Mouse (Mus musculus) forebrain, postnatal 0 days (tissue): ENCODE data around the gene Akap2. TPM values are rescaled to one million over a fixed set of nuclear protein-coding genes. Genes with fewer than 3 reads are reported as not detected.

Source experiments
- ATAC-seq: fragments of 200-750 bp; cut with Nextera tagmentation; 2 replicates; pipeline ENCODE4 v1.8.0; 2017; ENCODE audit warnings: mild to moderate bottlenecking, moderate library complexity
- DNase-seq: peaks from one replicate; pipeline ENCODE4 v3.0.0-alpha.2; 2015
- H3K27ac ChIP-seq: fragments of 300-500 bp; sonication (generic); 2 replicates; pipeline ENCODE4 v1.5.1; 2014; ENCODE audit warnings: low read depth, mild to moderate bottlenecking, antibody characterized with exemption, low read length, moderate library complexity, mixed read lengths
- H3K27me3 ChIP-seq: fragments of 300-500 bp; sonication (generic); 2 replicates; pipeline ENCODE4 v1.6.1; 2014; ENCODE audit warnings: mild to moderate bottlenecking, low read length, mixed read lengths; ENCODE audit not compliant: insufficient read depth
- H3K36me3 ChIP-seq: fragments of 300-500 bp; sonication (generic); 2 replicates; pipeline ENCODE4 v1.6.1; 2014; ENCODE audit warnings: mild to moderate bottlenecking, moderate library complexity; ENCODE audit not compliant: insufficient read depth
- H3K4me1 ChIP-seq: fragments of 300-500 bp; sonication (generic); 2 replicates; pipeline ENCODE4 v1.6.1; 2014; ENCODE audit warnings: antibody characterized with exemption; ENCODE audit not compliant: insufficient read depth
- H3K4me2 ChIP-seq: fragments of 300-500 bp; sonication (generic); 2 replicates; pipeline ENCODE4 v1.6.1; 2014; ENCODE audit warnings: low read depth, mild to moderate bottlenecking, moderate library complexity
- H3K4me3 ChIP-seq: fragments of 300-500 bp; sonication (generic); 2 replicates; pipeline ENCODE4 v1.5.1; 2014; ENCODE audit warnings: low read depth, low read length, mixed read lengths
- H3K9ac ChIP-seq: fragments of 300-500 bp; sonication (generic); 2 replicates; pipeline ENCODE4 v1.6.1; 2014; ENCODE audit warnings: mild to moderate bottlenecking
- H3K9me3 ChIP-seq: fragments of 300-500 bp; sonication (generic); 2 replicates; pipeline ENCODE4 v1.6.1; 2016; ENCODE audit warnings: low read length
- CTCF ChIP-seq: sonication (generic); IDR thresholded peaks from 2 replicates; pipeline ENCODE4 v1.5.1; 2016; ENCODE audit warnings: antibody characterized with exemption, control low read depth, low read depth
- WGBS: fragments of 180-500 bp; shearing (Covaris S2); extraction: QIAGEN DNeasy Blood & Tissue Kit; methylation state at CpG from one replicate; pipeline ENCODE4 v1.1.7; 2014; 5-methylcytosine and 5-hydroxymethylcytosine counted together
- polyA plus RNA-seq: library from polyadenylated mRNA; unstranded; fragments of >200 nt; fragmentation: Nextera tagmentation; extraction: Ambion mirVana; gene quantifications from 2 replicates; pipeline ENCODE4 v1.2.1, GENCODE M21; 2015
- total RNA-seq: library from RNA; depleted of rRNA; stranded (reverse); fragments of >200 nt; gene quantifications from 2 replicates; pipeline ENCODE4 v1.2.3, GENCODE M21; 2014

Gene Akap2
- total and polyA plus RNA-seq, 2 experiments from 2014 or later, result 7.0 to 15.0 TPM

- no peak overlapping the region for H3K4me2 ChIP-seq
- 86% methylated on average over 4 of the region's 4 CpGs for WGBS
- H3K27ac ChIP-seq, result no peak overlapping the region
- DNase-seq (no peak), ATAC-seq (no peak)
- H3K27me3 ChIP-seq, result no peaks in the 10 kb centered on the region
- no peaks in the 10 kb centered on the region for H3K4me1 ChIP-seq
- no peak for TF ChIP-seq CTCF
- H3K9me3 ChIP-seq, result no peaks in the 10 kb centered on the region
- H3K36me3 ChIP-seq, result no peaks in the 10 kb centered on the region
- no peak overlapping the region for H3K9ac ChIP-seq
- no peak overlapping the region for H3K4me3 ChIP-seq
These were observed 92.0 kb downstream of the Akap2 start for GRCm38 (mm10) chr4:57809449-57809848.

GRCm38 (mm10) chr4:57812075-57812474 lies 94.6 kb downstream of the Akap2 start:
- no peaks in the 10 kb centered on the region for H3K36me3 ChIP-seq
- no peak for TF ChIP-seq CTCF
- no peak overlapping the region for H3K9ac ChIP-seq
- H3K4me3 ChIP-seq, result no peak overlapping the region
- ATAC-seq, result no peak
- H3K27me3 ChIP-seq, result no peaks in the 10 kb centered on the region
- H3K4me1 ChIP-seq, result no peaks in the 10 kb centered on the region
- H3K4me2 ChIP-seq, result no peak overlapping the region
- H3K9me3 ChIP-seq, result no peaks in the 10 kb centered on the region
- no peak for DNase-seq
- WGBS, result 81% methylated on average over 1 of the region's 1 CpGs
- H3K27ac ChIP-seq, result no peak overlapping the region

GRCm38 (mm10) chr4:57812916-57813575 lies 95.6 kb downstream of the Akap2 start:
- no peaks in the 10 kb centered on the region for H3K36me3 ChIP-seq
- no peaks in the 10 kb centered on the region for H3K4me1 ChIP-seq
- no peak for TF ChIP-seq CTCF
- no peak for ATAC-seq
- peak; percentile 14 for DNase-seq
- no peak overlapping the region for H3K4me2 ChIP-seq
- H3K9ac ChIP-seq, result no peak overlapping the region
- H3K27ac ChIP-seq, result no peak overlapping the region
- no peaks in the 10 kb centered on the region for H3K9me3 ChIP-seq
- no peaks in the 10 kb centered on the region for H3K27me3 ChIP-seq
- 51% methylated on average over 7 of the region's 7 CpGs for WGBS
- H3K4me3 ChIP-seq, result no peak overlapping the region

GRCm38 (mm10) chr4:57813576-57813945 lies 96.1 kb downstream of the Akap2 start:
- Histone ChIP-seq H3K27ac (no peak overlapping the region), H3K4me1 (no peaks in the 10 kb centered on the region), H3K27me3 (no peaks in the 10 kb centered on the region), H3K9me3 (no peaks in the 10 kb centered on the region), H3K9ac (no peak overlapping the region), H3K36me3 (no peaks in the 10 kb centered on the region), H3K4me2 (no peak overlapping the region), H3K4me3 (no peak overlapping the region)
- TF ChIP-seq CTCF, result no peak
- DNase-seq (no peak), ATAC-seq (no peak)
- 88% methylated on average over 4 of the region's 4 CpGs for WGBS

GRCm38 (mm10) chr4:57815355-57815754 lies 97.9 kb downstream of the Akap2 start:
- WGBS, result 87% methylated on average over 2 of the region's 2 CpGs
- H3K4me2 ChIP-seq, result no peak overlapping the region
- no peaks in the 10 kb centered on the region for H3K36me3 ChIP-seq
- no peaks in the 10 kb centered on the region for H3K9me3 ChIP-seq
- TF ChIP-seq CTCF, result no peak
- no peak overlapping the region for H3K9ac ChIP-seq
- ATAC-seq (no peak), DNase-seq (no peak)
- no peaks in the 10 kb centered on the region for H3K27me3 ChIP-seq
- H3K4me1 ChIP-seq, result no peaks in the 10 kb centered on the region
- H3K27ac ChIP-seq, result no peak overlapping the region
- H3K4me3 ChIP-seq, result no peak overlapping the region

GRCm38 (mm10) chr4:57816146-57816545 lies 98.7 kb downstream of the Akap2 start:
- Histone ChIP-seq H3K27ac (no peak overlapping the region), H3K36me3 (no peaks in the 10 kb centered on the region), H3K4me3 (no peak overlapping the region), H3K9ac (no peak overlapping the region), H3K9me3 (no peaks in the 10 kb centered on the region), H3K4me2 (no peak overlapping the region), H3K4me1 (no peaks in the 10 kb centered on the region), H3K27me3 (no peaks in the 10 kb centered on the region)
- 90% methylated on average over 8 of the region's 8 CpGs for WGBS
- TF ChIP-seq CTCF, result no peak
- ATAC-seq (no peak), DNase-seq (no peak)

- DNase-seq (no peak), ATAC-seq (no peak)
- no peak overlapping the region for H3K4me2 ChIP-seq
- no peaks in the 10 kb centered on the region for H3K36me3 ChIP-seq
- no peak for TF ChIP-seq CTCF
- H3K27me3 ChIP-seq, result no peaks in the 10 kb centered on the region
- no peak overlapping the region for H3K27ac ChIP-seq
- H3K4me3 ChIP-seq, result no peak overlapping the region
- 91% methylated on average over 24 of the region's 24 CpGs for WGBS
- H3K9ac ChIP-seq, result no peak overlapping the region
- H3K9me3 ChIP-seq, result no peaks in the 10 kb centered on the region
- no peaks in the 10 kb centered on the region for H3K4me1 ChIP-seq
These were observed 103.5 kb downstream of the Akap2 start for GRCm38 (mm10) chr4:57820839-57821374.
